In genomic region chr9:47589832-47590231, GRCm38 (mm10) we compare ENCODE assay signal across 10 mouse cellular contexts. TPM values are rescaled to one million over a fixed set of nuclear protein-coding genes. Genes with fewer than 3 reads are reported as not detected.
DNase-seq lines count a peak whose midpoint lies in the region; ATAC-seq and TF ChIP-seq lines count a peak whose summit lies in the region.
"Had no signal": no experiment of that assay in that cellular context is flagged by ENCODE, and none has a peak within 500 bp of the region (broad histone marks: within the 10 kb centered on the region; RNA-seq: fewer than 3 reads in every experiment).

No protein-coding gene starts in this region.

- no peaks in the 10 kb centered on the region for H3K27me3 ChIP-seq in limb, embryonic 14.5 days (ENCODE audit: control insufficient read depth, insufficient read depth, low read length)
- H3K27me3 ChIP-seq in limb, embryonic 10.5 days (ENCODE audit: low read depth, poor library complexity, severe bottlenecking), result no peaks in the 10 kb centered on the region
- no peaks in the 10 kb centered on the region for H3K27me3 ChIP-seq in intestine, embryonic 16.5 days (replicated peaks; ENCODE audit: control insufficient read depth, insufficient read depth, low read length)
- no peaks in the 10 kb centered on the region for H3K27me3 ChIP-seq in hindbrain, embryonic 16.5 days (replicated peaks; ENCODE audit: control insufficient read depth, insufficient read depth, low read length)
- H3K27me3 ChIP-seq: forebrain, embryonic 13.5 days; neural tube, embryonic 12.5 days had no signal

- peaks cover 16% of the 10 kb centered on the region for H3K4me1 ChIP-seq in limb, embryonic 14.5 days (ENCODE audit: control insufficient read depth, insufficient read depth, low read length)
- H3K4me1 ChIP-seq in limb, embryonic 10.5 days, result peaks cover 25% of the 10 kb centered on the region
- H3K4me1 ChIP-seq in intestine, embryonic 16.5 days (ENCODE audit: control insufficient read depth, insufficient read depth, low read length), result peaks cover 8% of the 10 kb centered on the region; the same call in 1 of the 2 replicates
- peaks cover 7% of the 10 kb centered on the region for H3K4me1 ChIP-seq in hindbrain, embryonic 16.5 days (ENCODE audit: control insufficient read depth, insufficient read depth, low read depth, low read length)

- peak; percentile 62 for DNase-seq in limb, embryonic 14.5 days (ENCODE audit: low spot score)
- DNase-seq in limb, embryonic 10.5 days (ENCODE audit: low spot score), result no peak
- peak; percentile 91 for DNase-seq in adrenal gland, postnatal 14 days
- DNase-seq in testis, postnatal 14 days (ENCODE audit: low spot score), result peak; percentile 68
- DNase-seq in gastrocnemius, postnatal 10 days, result no peak
- no peak for DNase-seq in thymus, postnatal 25 days

- no peak for ATAC-seq in limb, embryonic 14.5 days (ENCODE audit: low FRiP score, low read depth)
- ATAC-seq in intestine, embryonic 16.5 days, result peak; percentile 92
- no peak for ATAC-seq in hindbrain, embryonic 16.5 days
- ATAC-seq: forebrain, embryonic 13.5 days had no signal

- no peak for TF ChIP-seq POLR2A in limb, embryonic 14.5 days (IDR thresholded peaks at IDR 0.05; ENCODE audit: borderline replicate concordance, extremely low read depth, insufficient read depth, insufficient read length)

- WGBS in limb, embryonic 14.5 days, result 74% methylated on average over 5 of the region's 5 CpGs
- WGBS in limb, embryonic 10.5 days, result 89% methylated on average over 5 of the region's 5 CpGs
- 38% methylated on average over 5 of the region's 5 CpGs for WGBS in intestine, embryonic 16.5 days
- 53% methylated on average over 5 of the region's 5 CpGs for WGBS in hindbrain, embryonic 16.5 days

- H3K27ac ChIP-seq in limb, embryonic 14.5 days (replicated peaks; ENCODE audit: low read depth, low read length), result no peak overlapping the region
- H3K27ac ChIP-seq in limb, embryonic 10.5 days, result no peak overlapping the region
- H3K27ac ChIP-seq in intestine, embryonic 16.5 days (ENCODE audit: low read length), result no peak overlapping the region
- H3K27ac ChIP-seq in hindbrain, embryonic 16.5 days (ENCODE audit: low read depth, low read length), result no peak overlapping the region
- H3K27ac ChIP-seq: forebrain, embryonic 13.5 days; neural tube, embryonic 12.5 days had no signal

- H3K36me3 ChIP-seq in limb, embryonic 14.5 days (ENCODE audit: control insufficient read depth, insufficient read depth, low read length), result no peaks in the 10 kb centered on the region
- no peaks in the 10 kb centered on the region for H3K36me3 ChIP-seq in limb, embryonic 10.5 days
- H3K36me3 ChIP-seq in intestine, embryonic 16.5 days (ENCODE audit: control insufficient read depth, insufficient read depth, low read length), result no peaks in the 10 kb centered on the region
- no peaks in the 10 kb centered on the region for H3K36me3 ChIP-seq in hindbrain, embryonic 16.5 days (ENCODE audit: control insufficient read depth, insufficient read depth, low read length)
- H3K36me3 ChIP-seq: neural tube, embryonic 12.5 days had no signal

- no peaks in the 10 kb centered on the region for H3K9me3 ChIP-seq in limb, embryonic 14.5 days (ENCODE audit: control insufficient read depth, low read length)
- H3K9me3 ChIP-seq in limb, embryonic 10.5 days (replicated peaks), result no peaks in the 10 kb centered on the region
- H3K9me3 ChIP-seq in intestine, embryonic 16.5 days (ENCODE audit: control insufficient read depth, low read length), result no peaks in the 10 kb centered on the region
- H3K9me3 ChIP-seq in hindbrain, embryonic 16.5 days (ENCODE audit: control insufficient read depth, low read length), result no peaks in the 10 kb centered on the region
- H3K9me3 ChIP-seq: forebrain, embryonic 13.5 days; neural tube, embryonic 12.5 days had no signal

- no peak overlapping the region for H3K9ac ChIP-seq in limb, embryonic 14.5 days (ENCODE audit: low read depth, low read length, severe bottlenecking)
- H3K9ac ChIP-seq in intestine, embryonic 16.5 days (ENCODE audit: low read depth, low read length), result no peak overlapping the region
- no peak overlapping the region for H3K9ac ChIP-seq in hindbrain, embryonic 16.5 days (ENCODE audit: low read depth, low read length)
- H3K9ac ChIP-seq: forebrain, embryonic 13.5 days; neural tube, embryonic 12.5 days had no signal

- no peak overlapping the region for H3K4me2 ChIP-seq in limb, embryonic 14.5 days (replicated peaks; ENCODE audit: low read depth, low read length, severe bottlenecking)
- no peak overlapping the region for H3K4me2 ChIP-seq in intestine, embryonic 16.5 days (ENCODE audit: low read depth, low read length)
- no peak overlapping the region for H3K4me2 ChIP-seq in hindbrain, embryonic 16.5 days (ENCODE audit: low read length)
- H3K4me2 ChIP-seq: forebrain, embryonic 13.5 days; neural tube, embryonic 12.5 days had no signal

- H3K4me3 ChIP-seq in limb, embryonic 14.5 days (replicated peaks; ENCODE audit: low read length), result no peak overlapping the region
- no peak overlapping the region for H3K4me3 ChIP-seq in limb, embryonic 10.5 days
- no peak overlapping the region for H3K4me3 ChIP-seq in intestine, embryonic 16.5 days (ENCODE audit: low read length)
- H3K4me3 ChIP-seq in hindbrain, embryonic 16.5 days (ENCODE audit: low read length), result no peak overlapping the region
- H3K4me3 ChIP-seq: forebrain, embryonic 13.5 days; neural tube, embryonic 12.5 days had no signal

RNA-seq across cellular contexts. Expression of gene Cadm1, which starts 59.9 kb away (rescaled TPM):
- polyA plus RNA-seq in limb, embryonic 14.5 days (2012; rRNA removed), result 15.4 and 16.7 TPM in 2 replicates
- polyA plus RNA-seq in limb, embryonic 14.5 days (2014; fragmentation: Nextera tagmentation; extraction: Ambion mirVana), result 37.5 and 46.2 TPM in 2 replicates
- 49.1 and 51.3 TPM in 2 replicates for polyA plus RNA-seq in limb, embryonic 10.5 days (2016; fragmentation: Nextera tagmentation; extraction: Ambion mirVana)
- total RNA-seq in adrenal gland, postnatal 14 days (2021), result 31.9 and 32.7 TPM in 2 replicates
- polyA plus RNA-seq in intestine, embryonic 16.5 days (2015; fragmentation: Nextera tagmentation; extraction: Ambion mirVana), result 37.3 and 43.0 TPM in 2 replicates
- total RNA-seq in gastrocnemius, postnatal 10 days (2021), result 10 to 100 TPM in 1 of 2 experiments, 1 to 10 TPM in 1; 7.4 to 10.7 TPM
- 218 and 226 TPM in 2 replicates for polyA plus RNA-seq in hindbrain, embryonic 16.5 days (2015; fragmentation: Nextera tagmentation; extraction: Ambion mirVana)

Comparison
In these comparisons a context has a peak if more than half of its experiments do, and no peak if none do; other contexts are left out.
1. DNase-seq: peak in limb, embryonic 14.5 days (single experiment), adrenal gland, postnatal 14 days (single experiment) and testis, postnatal 14 days (single experiment); none in limb, embryonic 10.5 days (single experiment), gastrocnemius, postnatal 10 days (single experiment) and thymus, postnatal 25 days (single experiment).